In genomic region chr5:96085324-96085723, GRCm38 (mm10) we compare ENCODE assay signal across 17 mouse cellular contexts.
"Had no signal": no experiment of that assay in that cellular context is flagged by ENCODE, and none has a peak within 500 bp of the region (broad histone marks: within the 10 kb centered on the region; RNA-seq: fewer than 3 reads in every experiment).

No protein-coding gene starts in this region.

- H3K9me3 ChIP-seq: neural tube, embryonic 12.5 days; neural tube, embryonic 13.5 days; neural tube, embryonic 15.5 days; stomach, embryonic 15.5 days had no signal

- H3K4me3 ChIP-seq: neural tube, embryonic 12.5 days; neural tube, embryonic 13.5 days; neural tube, embryonic 15.5 days; stomach, embryonic 15.5 days had no signal

- H3K4me1 ChIP-seq: neural tube, embryonic 12.5 days; neural tube, embryonic 13.5 days; neural tube, embryonic 15.5 days; stomach, embryonic 15.5 days had no signal

- H3K9ac ChIP-seq: neural tube, embryonic 12.5 days; neural tube, embryonic 13.5 days; neural tube, embryonic 15.5 days; stomach, embryonic 15.5 days had no signal

- H3K27me3 ChIP-seq: neural tube, embryonic 12.5 days; neural tube, embryonic 13.5 days; neural tube, embryonic 15.5 days; stomach, embryonic 15.5 days had no signal

- H3K27ac ChIP-seq: neural tube, embryonic 12.5 days; neural tube, embryonic 13.5 days; neural tube, embryonic 15.5 days; stomach, embryonic 15.5 days; stomach, postnatal 0 days had no signal

- DNase-seq: retina, postnatal 1 day; right cerebral cortex, adult 18-20 months; right cerebral cortex, postnatal 14 days; right cerebral cortex, postnatal 25 days; right cerebral cortex, postnatal 4 days; spleen, adult 18-20 months; thymus, adult 18-20 months; thymus, adult 2 months; thymus, postnatal 14 days; thymus, postnatal 25 days; thymus, postnatal 36 days; thymus, postnatal 4 days had no signal
